Mouse (Mus musculus): Measurements from ENCODE around the gene Ppp1r10. TPM values are rescaled to one million over a fixed set of nuclear protein-coding genes. Genes with fewer than 3 reads are reported as not detected.

Ppp1r10 gene
- total RNA-seq, 2 experiments from 2014 or later = 80.1 to 121 TPM

Other genes with a start within 250 kb of the Ppp1r10 start
- 5.7 and 11.4 TPM in 2 replicates for gene Vars2, start 248.8 kb upstream of the Ppp1r10 start, total RNA-seq (2015)
- gene Vars2, start 248.8 kb upstream of the Ppp1r10 start, total RNA-seq (2017) = 12.7 and 14.9 TPM in 2 replicates
- gene Gtf2h4, start 242.7 kb upstream of the Ppp1r10 start, total RNA-seq (2015) = 26.2 and 31.8 TPM in 2 replicates
- gene Gtf2h4, start 242.7 kb upstream of the Ppp1r10 start, total RNA-seq (2017) = 24.8 and 29.5 TPM in 2 replicates
- 0.15 TPM in 1 of 2 replicates, not detected in the other for gene Ddr1, start 211.8 kb upstream of the Ppp1r10 start, total RNA-seq (2015)
- gene Ddr1, start 211.8 kb upstream of the Ppp1r10 start, total RNA-seq (2017) = 0.25 TPM in 1 of 2 replicates, not detected in the other
- 28.1 and 41.7 TPM in 2 replicates for gene Ier3, start 94.8 kb upstream of the Ppp1r10 start, total RNA-seq (2015)
- gene Ier3, start 94.8 kb upstream of the Ppp1r10 start, total RNA-seq (2017) = 24.6 and 33.1 TPM in 2 replicates
- 52.9 and 58.3 TPM in 2 replicates for gene Flot1, start 93.2 kb upstream of the Ppp1r10 start, total RNA-seq (2015)
- gene Flot1, start 93.2 kb upstream of the Ppp1r10 start, total RNA-seq (2017) = 65.1 and 74.4 TPM in 2 replicates
- 871 and 938 TPM in 2 replicates for gene Tubb5, start 78.1 kb upstream of the Ppp1r10 start, total RNA-seq (2015)
- 947 and 991 TPM in 2 replicates for gene Tubb5, start 78.1 kb upstream of the Ppp1r10 start, total RNA-seq (2017)
- 77.6 and 77.8 TPM in 2 replicates for gene Mdc1, start 74.9 kb upstream of the Ppp1r10 start, total RNA-seq (2015)
- 17.5 and 17.6 TPM in 2 replicates for gene Mdc1, start 74.9 kb upstream of the Ppp1r10 start, total RNA-seq (2017)
- gene Nrm, start 55.1 kb upstream of the Ppp1r10 start, total RNA-seq (2015) = 47.4 and 64.5 TPM in 2 replicates
- gene Nrm, start 55.1 kb upstream of the Ppp1r10 start, total RNA-seq (2017) = 43.1 and 50.1 TPM in 2 replicates
- gene Ppp1r18, start 50.8 kb upstream of the Ppp1r10 start, total RNA-seq (2015) = 49.8 and 60.9 TPM in 2 replicates
- gene Ppp1r18, start 50.8 kb upstream of the Ppp1r10 start, total RNA-seq (2017) = 17.4 and 20.5 TPM in 2 replicates
- gene Dhx16, start 36.6 kb upstream of the Ppp1r10 start, total RNA-seq (2015) = 100 and 110 TPM in 2 replicates
- gene Dhx16, start 36.6 kb upstream of the Ppp1r10 start, total RNA-seq (2017) = 78.2 and 82.0 TPM in 2 replicates
- 38.8 and 51.8 TPM in 2 replicates for gene 2310061I04Rik, start 19.0 kb upstream of the Ppp1r10 start, total RNA-seq (2015)
- gene 2310061I04Rik, start 19.0 kb upstream of the Ppp1r10 start, total RNA-seq (2017) = 4.5 and 7.5 TPM in 2 replicates
- 6.0 and 8.8 TPM in 2 replicates for gene Atat1, start 6.4 kb upstream of the Ppp1r10 start, total RNA-seq (2015)
- gene Atat1, start 6.4 kb upstream of the Ppp1r10 start, total RNA-seq (2017) = 4.6 and 10.7 TPM in 2 replicates
- 96.2 and 142 TPM in 2 replicates for gene Mrps18b, start within 50 bp of the Ppp1r10 start, total RNA-seq (2015)
- 68.3 and 76.4 TPM in 2 replicates for gene Mrps18b, start within 50 bp of the Ppp1r10 start, total RNA-seq (2017)
- 46.1 and 50.1 TPM in 2 replicates for gene Abcf1, start 53.3 kb downstream of the Ppp1r10 start, total RNA-seq (2015)
- 150 and 251 TPM in 2 replicates for gene Abcf1, start 53.3 kb downstream of the Ppp1r10 start, total RNA-seq (2017)
- gene Gnl1, start 63.4 kb downstream of the Ppp1r10 start, total RNA-seq (2015) = 10.0 and 12.4 TPM in 2 replicates
- gene Gnl1, start 63.4 kb downstream of the Ppp1r10 start, total RNA-seq (2017) = 18.5 and 27.3 TPM in 2 replicates
- 18.5 and 20.3 TPM in 2 replicates for gene Prr3, start 63.8 kb downstream of the Ppp1r10 start, total RNA-seq (2015)
- 11.9 and 13.3 TPM in 2 replicates for gene Prr3, start 63.8 kb downstream of the Ppp1r10 start, total RNA-seq (2017)
- 2.5 and 2.7 TPM in 2 replicates for gene H2-T24, start 104.1 kb downstream of the Ppp1r10 start, total RNA-seq (2015)
- gene H2-T24, start 104.1 kb downstream of the Ppp1r10 start, total RNA-seq (2017) = 12.6 and 13.0 TPM in 2 replicates
- 57.1 and 77.2 TPM in 2 replicates for gene H2-T23, start 116.4 kb downstream of the Ppp1r10 start, total RNA-seq (2015)
- 65.6 and 67.5 TPM in 2 replicates for gene H2-T23, start 116.4 kb downstream of the Ppp1r10 start, total RNA-seq (2017)
- 31.2 and 31.9 TPM in 2 replicates for gene H2-T22, start 126.3 kb downstream of the Ppp1r10 start, total RNA-seq (2015)
- gene H2-T22, start 126.3 kb downstream of the Ppp1r10 start, total RNA-seq (2017) = 37.9 and 39.7 TPM in 2 replicates
- not detected in 2 replicates for gene Gm6034, start 126.5 kb downstream of the Ppp1r10 start, total RNA-seq (2015)
- not detected in 2 replicates for gene Gm6034, start 126.5 kb downstream of the Ppp1r10 start, total RNA-seq (2017)
- gene Gm11127, start 141.9 kb downstream of the Ppp1r10 start, total RNA-seq (2015) = not detected in 2 replicates
- gene Gm11127, start 141.9 kb downstream of the Ppp1r10 start, total RNA-seq (2017) = not detected in 2 replicates
- 0.35 and 0.71 TPM in 2 replicates for gene Gm19684, start 205.2 kb downstream of the Ppp1r10 start, total RNA-seq (2015)
- not detected in 2 replicates for gene Gm19684, start 205.2 kb downstream of the Ppp1r10 start, total RNA-seq (2017)
- not detected in 2 replicates for gene Gm7030, start 213.0 kb downstream of the Ppp1r10 start, total RNA-seq (2015)
- gene Gm7030, start 213.0 kb downstream of the Ppp1r10 start, total RNA-seq (2017) = not detected in 2 replicates